Mouse (Mus musculus) myocyte (in vitro differentiated cells): ENCODE data around the gene Prpf8.

Source experiments
- MAX ChIP-seq: IDR thresholded peaks from one replicate; pipeline ENCODE4 v1.6.1; 2011; ENCODE audit warnings: low read depth, mild to moderate bottlenecking, control low read depth
- MYOD1 ChIP-seq, 3 experiments: IDR thresholded peaks; one replicate each; pipeline ENCODE4 v1.6.1; 2011; ENCODE audit warnings: control low read depth in 2 of 3, low read depth in 2 of 3, mild to moderate bottlenecking in 2 of 3, moderate library complexity in 1 of 3; ENCODE audit not compliant: insufficient read length in 2 of 3, control insufficient read depth in 1 of 3
- POLR2A ChIP-seq: IDR thresholded peaks from one replicate; pipeline ENCODE4 v1.6.1; 2011; ENCODE audit warnings: low read depth, mild to moderate bottlenecking, control low read depth, moderate library complexity; ENCODE audit not compliant: insufficient read length
- SRF ChIP-seq: IDR thresholded peaks from one replicate; pipeline ENCODE4 v1.6.1; 2011; ENCODE audit warnings: low read depth; ENCODE audit not compliant: control insufficient read depth, insufficient read length
- TCF3 ChIP-seq: IDR thresholded peaks from one replicate; pipeline ENCODE4 v1.6.1; 2011; ENCODE audit warnings: low read depth, control low read depth; ENCODE audit not compliant: insufficient read length

DNA sequence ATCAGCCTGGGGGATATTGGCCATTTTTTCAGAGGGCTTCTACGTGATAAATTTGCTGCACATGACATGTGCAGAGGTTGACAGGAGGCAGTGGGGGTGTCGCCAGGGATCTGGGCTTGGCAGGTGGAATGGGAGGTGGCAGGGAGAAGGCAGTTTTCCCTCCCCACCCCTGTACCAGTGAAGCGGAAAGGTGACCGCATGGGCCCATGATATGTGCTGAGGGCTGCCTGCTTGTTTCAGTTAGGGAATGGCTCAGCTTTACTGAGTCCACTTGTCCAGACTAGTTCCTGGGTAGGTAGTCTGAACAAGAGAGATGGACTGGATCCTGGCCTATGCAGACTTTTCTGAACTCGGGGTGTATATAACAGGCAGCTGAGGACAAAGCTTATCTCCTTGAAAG lies 64.7 kb downstream of the Prpf8 start:
- no peak for TF ChIP-seq MAX
- no peak for TF ChIP-seq TCF3
- no peak for TF ChIP-seq POLR2A
- no peak for TF ChIP-seq SRF
- TF ChIP-seq MYOD1 (IDR thresholded peaks at IDR 0.05; ENCODE audit: control insufficient read depth in 1 of 3, insufficient read length in 2 of 3, low read depth in 2 of 3), result no peak
